Mouse (Mus musculus): ENCODE measurements around the gene Ube4a.

- TF ChIP-seq POLR2A (IDR thresholded peaks at IDR 0.05; ENCODE audit: insufficient read depth, low read depth, low read length) (no peak), CTCF (IDR thresholded peaks at IDR 0.05) (no peak), EP300 (IDR thresholded peaks at IDR 0.05; ENCODE audit: insufficient read depth, low read depth, low read length) (no peak)
Observed at GRCm38 (mm10) chr9:44954432-44954831, 11.0 kb downstream of the Ube4a start.
